Mouse (Mus musculus) hindbrain, embryonic 13.5 days (tissue): ENCODE results near the gene Olfr435. TPM values are rescaled to one million over a fixed set of nuclear protein-coding genes. Genes with fewer than 3 reads are reported as not detected.

Experiments
- ATAC-seq: fragments of 200-750 bp; cut with Nextera tagmentation; 2 replicates; pipeline ENCODE4 v1.8.0; 2017; ENCODE audit warnings: moderate TSS enrichment; ENCODE audit not compliant: low FRiP score
- H3K27ac ChIP-seq: fragments of 300-500 bp; sonication (generic); 2 replicates; pipeline ENCODE4 v1.5.1; 2015; ENCODE audit warnings: inconsistent platforms, mild to moderate bottlenecking, moderate library complexity
- H3K27me3 ChIP-seq: fragments of 300-500 bp; sonication (generic); 2 replicates; pipeline ENCODE4 v1.6.1; 2015; ENCODE audit warnings: mild to moderate bottlenecking, inconsistent platforms
- H3K36me3 ChIP-seq: fragments of 300-500 bp; sonication (generic); 2 replicates; pipeline ENCODE4 v1.6.1; 2015; ENCODE audit warnings: mild to moderate bottlenecking, inconsistent platforms
- H3K4me1 ChIP-seq: fragments of 300-500 bp; sonication (generic); replicated peaks from 2 replicates; pipeline ENCODE4 v1.6.1; 2015; ENCODE audit warnings: inconsistent platforms
- H3K4me2 ChIP-seq: fragments of 300-500 bp; sonication (generic); 2 replicates; pipeline ENCODE4 v1.6.1; 2015; ENCODE audit warnings: inconsistent platforms, mild to moderate bottlenecking, moderate library complexity
- H3K4me3 ChIP-seq: fragments of 300-500 bp; sonication (generic); 2 replicates; pipeline ENCODE4 v1.5.1; 2015; ENCODE audit warnings: mild to moderate bottlenecking, inconsistent platforms
- H3K9ac ChIP-seq: fragments of 300-500 bp; sonication (generic); 2 replicates; pipeline ENCODE4 v1.6.1; 2015; ENCODE audit warnings: mild to moderate bottlenecking, inconsistent platforms
- H3K9me3 ChIP-seq: fragments of 300-500 bp; sonication (generic); 2 replicates; pipeline ENCODE4 v1.6.1; 2016; ENCODE audit warnings: inconsistent platforms
- WGBS: fragments of 180-500 bp; shearing (Covaris S2); methylation state at CpG from one replicate; pipeline ENCODE4 v1.1.7; 2015; 5-methylcytosine and 5-hydroxymethylcytosine counted together
- polyA plus RNA-seq: library from polyadenylated mRNA; unstranded; fragments of >200 nt; fragmentation: Nextera tagmentation; extraction: Ambion mirVana; gene quantifications from 2 replicates; pipeline ENCODE4 v1.2.1, GENCODE M21; 2015

Gene Olfr435
- polyA plus RNA-seq, 1 experiment from 2014 or later: not detected

DNA sequence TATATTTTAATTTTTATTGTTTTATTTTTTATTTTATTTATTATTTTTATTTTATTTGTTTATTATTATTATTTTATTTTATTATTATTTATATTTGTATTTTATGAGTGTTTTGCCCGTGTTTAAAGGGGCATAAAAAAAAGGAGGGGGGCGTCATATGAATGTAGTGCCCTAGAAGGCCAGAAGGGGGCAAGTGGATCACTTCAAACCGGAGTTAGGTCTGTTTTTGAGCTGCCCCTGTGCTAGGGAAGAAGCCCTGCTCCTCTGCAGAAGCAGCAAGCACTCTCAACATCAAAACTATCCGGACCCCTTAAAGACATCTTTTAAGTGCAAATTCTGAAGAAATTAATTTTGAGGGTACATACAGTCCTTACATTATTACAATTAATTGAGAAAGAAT is 45.1 kb downstream of the Olfr435 start:
- no peaks in the 10 kb centered on the region for H3K9me3 ChIP-seq
- H3K4me3 ChIP-seq: no peak overlapping the region
- no peak overlapping the region for H3K9ac ChIP-seq
- 18% methylated on average over 4 of the region's 4 CpGs for WGBS
- no peaks in the 10 kb centered on the region for H3K4me1 ChIP-seq
- H3K36me3 ChIP-seq: no peaks in the 10 kb centered on the region
- ATAC-seq: no peak
- H3K27ac ChIP-seq: no peak overlapping the region
- no peak overlapping the region for H3K4me2 ChIP-seq
- no peaks in the 10 kb centered on the region for H3K27me3 ChIP-seq

DNA sequence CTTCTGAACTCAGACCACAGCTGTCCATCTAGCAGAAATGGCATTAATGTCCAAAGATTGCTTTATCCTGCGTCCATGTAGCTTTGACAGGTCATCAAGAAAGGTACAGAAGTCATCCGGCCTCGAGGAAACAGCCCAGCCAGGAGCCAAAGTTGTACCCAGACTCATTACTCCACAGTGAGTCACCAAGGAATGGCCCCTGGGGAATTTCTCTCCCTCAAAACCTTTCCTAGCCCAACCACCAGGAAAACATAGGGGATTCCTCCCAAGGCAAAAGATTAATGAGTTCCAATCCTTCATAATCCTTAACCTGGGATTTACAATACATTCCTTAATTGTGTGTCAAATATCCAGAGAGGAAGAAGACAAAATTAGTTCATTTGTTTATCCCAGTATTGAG is 50.5 kb downstream of the Olfr435 start:
- no peaks in the 10 kb centered on the region for H3K36me3 ChIP-seq
- no peak overlapping the region for H3K4me2 ChIP-seq
- no peaks in the 10 kb centered on the region for H3K27me3 ChIP-seq
- H3K4me1 ChIP-seq: no peaks in the 10 kb centered on the region
- H3K27ac ChIP-seq: no peak overlapping the region
- H3K4me3 ChIP-seq: no peak overlapping the region
- no peaks in the 10 kb centered on the region for H3K9me3 ChIP-seq
- ATAC-seq: no peak
- 70% methylated on average over 3 of the region's 3 CpGs for WGBS
- no peak overlapping the region for H3K9ac ChIP-seq

DNA sequence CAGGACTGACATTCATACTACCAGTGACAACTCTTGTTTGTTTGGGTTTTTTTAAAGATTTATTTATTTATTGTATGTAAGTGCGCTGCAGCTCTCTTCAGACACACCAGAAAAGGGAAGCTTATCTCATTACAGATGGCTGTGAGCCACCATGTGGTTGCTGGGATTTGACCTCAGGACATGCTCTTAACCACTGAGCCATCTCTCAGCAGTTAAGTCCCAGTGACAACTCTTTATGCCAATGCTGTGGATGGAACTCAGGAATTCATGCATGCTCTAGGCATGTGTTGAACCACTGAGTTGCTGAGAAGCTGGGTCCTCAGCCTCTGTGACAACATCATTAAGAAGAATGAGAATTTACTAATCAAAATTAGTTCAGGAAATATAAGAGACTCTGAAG is 56.0 kb downstream of the Olfr435 start:
- Histone ChIP-seq H3K4me3 (no peak overlapping the region), H3K9ac (no peak overlapping the region), H3K4me1 (no peaks in the 10 kb centered on the region), H3K27ac (no peak overlapping the region), H3K9me3 (no peaks in the 10 kb centered on the region), H3K4me2 (no peak overlapping the region), H3K36me3 (no peaks in the 10 kb centered on the region), H3K27me3 (no peaks in the 10 kb centered on the region)
- 86% methylated on average over 1 of the region's 1 CpGs for WGBS
- no peak for ATAC-seq

Other genes starting within 250 kb of the Olfr435 start
- gene Olfr444, start 248.1 kb upstream of the Olfr435 start, polyA plus RNA-seq: not detected in 2 replicates
- not detected in 2 replicates for gene Olfr441, start 90.8 kb upstream of the Olfr435 start, polyA plus RNA-seq
- gene Olfr237-ps1, start 50.6 kb upstream of the Olfr435 start, polyA plus RNA-seq: not detected in 2 replicates
- gene Olfr437, start 33.9 kb upstream of the Olfr435 start, polyA plus RNA-seq: not detected in 2 replicates
- gene Olfr13, start 25.0 kb upstream of the Olfr435 start, polyA plus RNA-seq: not detected in 2 replicates
- not detected in 2 replicates for gene Olfr434, start 15.9 kb downstream of the Olfr435 start, polyA plus RNA-seq
- not detected in 2 replicates for gene Olfr47, start 34.4 kb downstream of the Olfr435 start, polyA plus RNA-seq
- 2.3 and 2.4 TPM in 2 replicates for gene Arhgef5, start 68.4 kb downstream of the Olfr435 start, polyA plus RNA-seq
- gene Nobox, start 112.4 kb downstream of the Olfr435 start, polyA plus RNA-seq: 0.19 TPM in 1 of 2 replicates, not detected in the other